Mouse (Mus musculus) cerebellum, postnatal 25 days (tissue): ENCODE measurements at regions not wholly inside any gene's neighbourhood (a gene's known extent, or its start where the extent isn't known, plus 50 kb on each side); places are given as distances from the start of the nearest gene placed in this dataset.
A peak's percentile ranks its signal among the peaks of the same experiment; 100 is the strongest.

Experiments
- DNase-seq, 2 experiments: peaks; one replicate each; pipeline ENCODE4 v3.0.0; 2021; ENCODE audit warnings: mixed read lengths in 2 of 2

GRCm38 (mm10) chr10:65845096-65845624, 1250.8 kb upstream of the Jmjd1c start:
- DNase-seq = peak; percentile 89 to 90

DNA sequence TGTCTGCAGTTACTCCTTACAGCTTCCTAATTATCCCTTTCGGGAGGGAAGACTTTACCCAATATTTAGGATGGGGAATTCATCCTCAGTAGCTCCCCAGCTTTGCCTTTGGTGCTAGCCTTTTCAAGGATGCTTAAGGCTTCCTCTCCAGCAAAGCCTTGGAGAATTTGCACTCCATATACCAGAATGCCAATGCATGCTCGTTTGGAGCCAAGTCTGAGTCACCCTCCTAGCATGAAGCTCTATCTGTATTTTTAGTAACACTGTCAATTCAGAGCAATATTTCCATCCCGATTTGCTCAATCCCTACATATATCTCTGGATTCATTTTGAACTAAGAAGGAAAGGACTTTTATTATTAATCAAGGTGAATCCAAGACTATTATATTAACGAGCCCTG, 1249.8 kb upstream of the Jmjd1c start:
- peak; percentile 45 to 63 for DNase-seq

DNA sequence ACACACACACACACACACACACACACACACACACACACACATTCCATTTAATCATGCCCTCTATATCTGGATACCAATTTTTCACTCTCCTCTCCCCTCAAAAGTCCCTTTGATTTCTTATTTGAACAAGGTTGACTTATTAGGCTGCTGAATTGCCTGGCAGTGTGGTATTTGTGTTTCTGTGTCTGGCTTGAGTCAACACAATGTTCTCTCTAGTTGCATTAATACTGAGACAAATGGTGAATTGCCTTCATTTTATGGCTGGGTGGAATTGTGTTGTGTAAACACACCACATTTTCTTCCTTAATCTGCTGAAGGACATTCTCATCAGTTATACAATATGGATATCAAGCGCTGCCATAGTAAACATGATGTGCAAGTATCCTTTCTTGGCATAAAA, 1248.3 kb upstream of the Jmjd1c start:
- no peak for DNase-seq

DNA sequence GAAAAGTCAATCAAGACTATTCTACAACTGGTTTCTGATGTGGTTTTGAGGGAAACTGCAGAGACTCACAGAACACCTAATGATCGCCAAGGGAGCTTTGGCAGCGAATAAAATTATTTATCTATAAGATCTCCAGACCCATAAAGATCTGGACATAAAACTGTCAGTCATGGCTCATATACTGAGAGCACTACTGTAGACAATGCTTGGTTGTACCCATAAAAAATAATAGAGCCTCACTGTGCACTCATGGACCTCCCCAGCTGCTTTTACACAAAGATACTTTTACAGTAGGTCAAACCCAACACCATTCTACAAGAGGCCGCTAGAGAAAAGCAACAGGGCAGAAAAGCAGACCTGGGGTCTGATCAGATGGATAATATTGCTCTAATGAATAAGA, 1206.0 kb upstream of the Jmjd1c start:
- no peak for DNase-seq

DNA sequence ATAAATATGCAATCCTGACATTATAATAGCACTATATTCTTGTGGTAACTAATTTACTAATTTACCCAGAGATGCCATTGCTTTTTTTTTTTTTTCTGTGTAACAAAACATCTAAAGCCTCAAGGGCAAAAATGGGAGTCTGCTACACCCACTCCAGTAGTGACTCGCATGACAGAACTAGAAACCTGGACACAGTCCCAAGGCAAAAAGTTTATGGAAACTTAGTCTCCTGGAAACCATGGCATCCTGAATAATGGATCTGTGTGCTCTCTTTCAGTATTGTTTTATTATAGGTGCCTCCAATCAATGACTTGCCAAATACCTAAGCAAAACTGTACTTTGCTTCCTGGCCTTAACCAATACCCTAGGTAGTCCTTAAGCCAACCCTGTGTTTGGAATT, 1188.4 kb upstream of the Jmjd1c start:
- DNase-seq = no peak

GRCm38 (mm10) chr10:65912518-65912917, 1183.4 kb upstream of the Jmjd1c start:
- no peak for DNase-seq

DNA sequence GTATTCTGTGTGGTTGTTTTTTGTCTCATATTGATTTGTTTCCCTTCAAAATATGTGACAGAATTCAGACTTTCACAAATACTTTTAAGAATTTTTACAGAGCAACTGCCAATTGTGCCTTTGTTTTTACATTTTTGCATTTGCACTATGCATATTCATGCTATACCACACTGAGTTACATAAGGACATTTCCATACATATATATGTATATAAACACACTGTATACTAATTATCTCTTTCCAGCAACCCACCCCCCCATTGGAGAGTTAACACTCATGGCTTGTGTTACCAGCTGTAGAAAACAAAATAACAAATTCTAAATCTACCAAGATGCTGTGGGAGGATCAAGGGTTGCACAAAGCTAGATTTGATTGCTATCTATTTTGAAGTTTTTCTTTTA, 1163.8 kb upstream of the Jmjd1c start:
- DNase-seq = no peak

- no peak for DNase-seq
Measured at GRCm38 (mm10) chr10:65948587-65948986, 1147.3 kb upstream of the Jmjd1c start.

GRCm38 (mm10) chr10:65962441-65962840, 1133.5 kb upstream of the Jmjd1c start:
- DNase-seq = no peak

- no peak for DNase-seq
Measured at GRCm38 (mm10) chr10:65969770-65970169, 1126.2 kb upstream of the Jmjd1c start.
